Mouse (Mus musculus): ENCODE measurements around the gene Map3k15. TPM values are rescaled to one million over a fixed set of nuclear protein-coding genes. Genes with fewer than 3 reads are reported as not detected.

The Map3k15 gene
- total RNA-seq (2021) = under 1 TPM; 0.70 to 0.99 TPM
- long read RNA-seq, experiment 1, partial matches to known transcripts = 1 of 1 reads
- long read RNA-seq, experiment 1, other reads (novel, unspliced or antisense) = 0 of 1 reads
- long read RNA-seq, experiment 2, partial matches to known transcripts = 1 of 1 reads
- long read RNA-seq, experiment 2, other reads (novel, unspliced or antisense) = 0 of 1 reads

GRCm38 (mm10) chrX:159988002-159988960, at the start of gene Map3k15:
TSS of gene Map3k15 (plus strand) at chrX:159988433.
- DNase-seq = peak; percentile 75 to 81

- DNase-seq = no peak
These were observed 45.7 kb upstream of the Map3k15 start for GRCm38 (mm10) chrX:159942569-159942968.

- DNase-seq = no peak
These were observed 44.6 kb upstream of the Map3k15 start for GRCm38 (mm10) chrX:159943586-159943985.

- DNase-seq = no peak
These were observed 34.4 kb upstream of the Map3k15 start for GRCm38 (mm10) chrX:159953546-159954429.

- DNase-seq = no peak
These were observed 33.8 kb upstream of the Map3k15 start for GRCm38 (mm10) chrX:159954430-159954779.

- DNase-seq = no peak
These were observed 32.8 kb upstream of the Map3k15 start for GRCm38 (mm10) chrX:159955433-159955832.

- no peak for DNase-seq
These were observed 26.8 kb upstream of the Map3k15 start for GRCm38 (mm10) chrX:159961385-159961784.

DNA sequence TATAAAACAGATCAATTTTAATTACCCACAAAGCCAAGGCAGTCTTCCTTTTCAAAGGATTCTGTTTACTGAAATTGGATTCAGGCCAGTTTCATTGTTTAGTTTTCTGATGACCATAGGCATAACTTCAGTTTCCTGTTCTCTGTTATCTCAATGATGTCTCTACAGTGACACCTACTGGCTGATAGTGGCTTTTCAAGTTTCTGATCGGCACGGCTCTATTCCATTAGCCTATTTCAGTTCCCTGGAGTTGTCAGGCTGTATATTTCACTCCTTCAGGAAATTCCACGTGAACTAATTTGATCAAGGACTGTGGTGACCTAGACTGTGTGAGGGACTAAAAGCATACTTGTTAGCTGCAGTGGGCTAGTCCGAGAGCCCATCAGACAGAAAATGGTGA, 25.0 kb upstream of the Map3k15 start:
- peak; percentile 33 to 57 for DNase-seq

DNA sequence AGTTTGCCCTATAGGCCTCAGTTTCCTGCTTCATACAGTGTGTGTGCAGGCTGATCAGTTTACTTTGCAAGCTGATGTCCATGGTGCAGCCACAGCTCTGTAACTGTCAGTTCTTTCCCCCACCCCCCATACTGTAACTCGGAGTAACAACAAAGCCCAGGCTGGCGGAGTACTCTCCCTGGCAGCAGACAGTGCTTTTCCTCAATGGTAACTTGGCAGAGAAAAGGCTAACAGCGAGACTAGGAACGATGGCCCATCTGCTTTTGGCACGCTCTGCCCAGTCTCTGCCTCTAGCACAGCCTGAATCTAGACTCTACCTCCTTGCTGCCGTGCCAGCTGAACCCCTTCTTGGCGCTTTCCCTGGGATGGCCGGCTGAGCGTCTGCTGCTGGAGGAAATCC, 24.3 kb upstream of the Map3k15 start:
- no peak for DNase-seq

GRCm38 (mm10) chrX:159969025-159969424, 19.2 kb upstream of the Map3k15 start:
- no peak for DNase-seq

DNA sequence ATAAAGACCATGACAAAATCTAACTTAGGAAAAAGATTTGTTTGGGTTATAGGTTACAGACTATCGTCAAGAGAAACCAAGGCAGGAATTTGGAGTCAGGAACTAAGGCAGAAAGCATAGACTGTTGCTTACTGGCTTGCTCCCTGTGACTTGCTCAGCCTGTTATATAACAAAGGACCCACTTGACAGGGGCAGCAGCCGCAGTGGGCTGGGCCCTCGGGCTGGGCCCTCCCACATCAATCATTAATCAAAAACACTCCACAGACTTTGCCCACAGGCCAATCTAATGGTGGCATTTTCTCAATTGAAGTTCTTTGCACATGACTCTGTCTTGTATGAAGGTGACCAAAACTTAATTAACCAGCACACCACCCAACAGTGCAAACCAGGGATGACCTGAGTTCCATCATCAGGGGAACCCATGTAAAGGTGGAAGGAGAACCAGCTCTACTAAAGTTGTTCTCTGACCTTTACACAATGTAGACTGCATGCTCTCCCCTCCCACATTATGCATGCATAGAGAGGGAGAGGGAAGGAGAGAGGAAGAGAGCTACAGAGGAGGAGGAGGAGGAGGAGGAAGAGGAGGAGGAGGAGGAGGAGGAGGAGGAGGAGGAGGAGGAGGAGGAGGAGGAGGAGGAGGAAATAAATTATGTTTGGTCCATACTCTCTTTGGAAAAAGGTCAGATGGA, 17.0 kb upstream of the Map3k15 start:
- DNase-seq = no peak

GRCm38 (mm10) chrX:159973730-159974129, 14.5 kb upstream of the Map3k15 start:
- DNase-seq = peak; percentile 6 to 29

DNA sequence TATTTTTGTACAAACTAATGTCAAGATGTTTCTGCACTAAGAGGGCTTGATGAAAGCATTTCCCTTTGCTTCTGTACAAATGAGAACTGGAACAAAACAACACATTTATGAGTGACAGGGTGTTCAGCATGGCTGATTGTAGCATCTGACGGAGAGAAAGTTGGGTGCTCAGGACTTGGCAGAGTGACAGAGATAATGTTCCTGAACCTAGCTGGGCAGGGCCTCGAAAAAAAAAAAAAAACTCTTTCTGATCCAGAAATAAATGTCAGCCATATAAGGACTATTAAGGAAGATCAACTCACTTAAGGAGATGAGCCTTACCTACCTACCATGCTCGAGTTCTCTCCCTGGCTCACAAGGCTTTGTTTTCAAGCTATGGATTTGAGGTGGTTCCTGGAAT, 12.0 kb upstream of the Map3k15 start:
- DNase-seq = no peak

- DNase-seq = no peak
These were observed 7.6 kb downstream of the Map3k15 start for GRCm38 (mm10) chrX:159995808-159996207.

DNA sequence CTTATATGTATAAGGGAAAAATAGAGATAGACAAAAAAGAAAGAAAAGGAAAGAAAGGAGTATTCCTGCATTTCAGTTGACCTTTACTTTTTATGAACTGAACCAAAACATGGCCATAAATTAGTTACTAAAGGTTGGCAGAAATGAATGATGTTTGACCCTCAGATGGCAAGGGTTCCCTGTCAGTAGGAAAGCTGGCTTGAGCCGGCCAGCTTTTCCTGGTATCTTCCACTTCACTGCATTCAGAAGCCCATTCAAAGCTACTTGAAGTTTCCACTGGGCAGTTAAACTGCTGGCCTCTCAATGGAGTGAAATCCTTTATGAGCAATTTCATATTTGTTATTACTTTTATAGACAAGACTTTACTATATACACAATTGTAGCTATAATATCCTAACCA, 65.1 kb downstream of the Map3k15 start:
- DNase-seq = no peak

DNA sequence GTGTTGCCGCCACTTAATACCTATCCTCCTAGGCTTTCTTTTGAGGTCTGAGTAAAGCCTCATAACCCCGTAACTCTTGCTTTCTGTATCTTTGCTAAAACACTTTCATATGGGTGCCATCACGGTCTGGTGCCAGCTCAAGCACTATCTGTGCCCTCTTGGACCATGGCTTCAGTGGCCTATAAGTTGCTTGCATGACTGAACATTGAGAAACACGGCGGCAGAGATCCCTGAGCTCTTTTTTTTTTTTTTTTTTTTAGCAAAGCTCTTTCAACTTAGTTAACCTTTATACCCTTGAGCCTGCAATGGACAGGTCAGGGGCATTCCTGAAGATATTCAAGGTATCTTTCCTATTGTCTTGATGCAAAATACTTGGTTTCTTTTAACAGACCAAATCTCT, 66.4 kb downstream of the Map3k15 start:
- no peak for DNase-seq

DNA sequence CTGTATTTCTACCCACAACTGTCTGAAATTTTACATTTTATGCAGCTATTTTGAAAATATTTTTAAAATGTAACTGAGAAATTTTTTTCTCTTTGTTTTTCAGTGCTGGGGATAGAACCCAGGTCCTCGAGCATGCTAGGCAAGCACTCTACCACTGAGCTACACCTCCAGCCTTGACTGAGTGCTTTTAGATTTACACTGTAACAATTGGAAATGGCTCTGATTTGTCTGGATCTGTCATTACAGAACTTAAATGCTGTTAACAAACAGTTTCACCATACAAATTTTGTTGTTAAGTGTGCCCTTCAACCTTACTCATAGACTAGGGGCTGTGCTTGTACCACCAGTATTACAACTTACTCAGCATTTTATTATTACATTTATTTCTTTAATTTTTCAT, 103.7 kb downstream of the Map3k15 start:
- no peak for DNase-seq

DNA sequence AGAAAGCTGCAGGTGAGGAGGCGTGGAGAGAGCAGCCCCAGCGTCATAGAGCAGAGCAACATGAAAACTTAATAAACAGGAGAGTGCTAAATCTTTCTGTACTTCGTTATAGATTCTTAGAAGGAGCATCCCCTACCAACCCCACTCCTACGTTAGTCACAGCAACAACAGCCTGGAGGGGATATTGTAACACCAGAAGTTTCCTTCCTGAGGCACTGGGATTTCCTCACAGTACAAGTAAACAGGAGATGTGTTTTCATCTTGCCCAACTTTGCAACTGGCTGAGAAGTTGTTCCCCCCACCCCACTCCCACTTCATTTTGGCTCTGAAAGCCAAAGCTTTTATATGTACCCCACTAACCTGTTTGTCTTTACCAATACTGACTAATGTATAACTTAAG, 119.6 kb downstream of the Map3k15 start:
- no peak for DNase-seq

- DNase-seq = no peak
These were observed 125.5 kb downstream of the Map3k15 start for GRCm38 (mm10) chrX:160113777-160114176.

DNA sequence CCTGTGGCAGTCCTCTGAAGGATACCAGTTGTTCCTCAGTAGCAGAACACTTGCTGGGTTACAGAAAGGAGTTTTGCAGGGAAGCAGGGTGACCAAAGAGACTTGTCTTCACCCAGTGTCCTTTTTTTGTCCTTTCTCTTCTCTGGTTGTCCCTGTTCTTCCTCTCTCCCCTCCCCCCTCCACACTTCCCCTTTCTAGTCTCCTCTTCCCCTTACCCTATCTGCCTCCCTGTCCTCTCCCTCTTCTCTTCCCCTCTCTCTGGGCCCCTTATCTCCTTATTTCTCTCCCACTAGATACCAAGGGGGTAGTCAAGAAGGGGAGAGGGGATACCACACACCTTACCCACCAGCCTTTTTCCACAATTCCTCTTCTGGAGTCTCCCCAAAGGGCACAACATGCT, 127.8 kb downstream of the Map3k15 start:
- peak in 1 of 2 experiments; percentile 3 for DNase-seq

GRCm38 (mm10) chrX:160116658-160117057, 128.4 kb downstream of the Map3k15 start:
- peak; percentile 38 to 64 for DNase-seq

All from adrenal gland, postnatal 36 days (tissue).